Mouse (Mus musculus): ENCODE data around the gene Lrrc45. TPM values are rescaled to one million over a fixed set of nuclear protein-coding genes. Genes with fewer than 3 reads are reported as not detected.
"Not testable (repeated sequence)": the region's sequence is repeated elsewhere in the genome, so short reads cannot be mapped to it uniquely, and the experiment has no call there.

Lrrc45 gene
- polyA plus RNA-seq, 1 experiment from 2014 or later: 86.6 TPM

GRCm38 (mm10) chr11:120767023-120767422 lies 53.3 kb downstream of the Lrrc45 start:
- H3K27me3 ChIP-seq (ENCODE audit: control insufficient read depth, insufficient read depth, low read depth, low read length); H3K4me3 ChIP-seq (ENCODE audit: low read depth, low read length); H3K4me1 ChIP-seq (ENCODE audit: control insufficient read depth, insufficient read depth, low read length); ATAC-seq; H3K36me3 ChIP-seq (ENCODE audit: control insufficient read depth, insufficient read depth, low read length); H3K9ac ChIP-seq (ENCODE audit: low read depth, low read length); H3K27ac ChIP-seq (ENCODE audit: low read length); H3K4me2 ChIP-seq (ENCODE audit: low read length); H3K9me3 ChIP-seq (replicated peaks; ENCODE audit: control insufficient read depth, low read length, poor library complexity, severe bottlenecking): not testable (repeated sequence)
- WGBS: 78% methylated on average over 3 of the region's 7 CpGs

- no peaks in the 10 kb centered on the region for H3K36me3 ChIP-seq (ENCODE audit: control insufficient read depth, insufficient read depth, low read length)
- H3K4me2 ChIP-seq (ENCODE audit: low read length): no peak overlapping the region
- H3K9ac ChIP-seq (ENCODE audit: low read depth, low read length): no peak overlapping the region
- H3K4me1 ChIP-seq (ENCODE audit: control insufficient read depth, insufficient read depth, low read length): no peaks in the 10 kb centered on the region
- H3K27me3 ChIP-seq (ENCODE audit: control insufficient read depth, insufficient read depth, low read depth, low read length): no peaks in the 10 kb centered on the region
- WGBS: 37% methylated on average over 1 of the region's 1 CpGs
- no peak overlapping the region for H3K27ac ChIP-seq (ENCODE audit: low read length)
- no peak overlapping the region for H3K4me3 ChIP-seq (ENCODE audit: low read depth, low read length)
- H3K9me3 ChIP-seq (replicated peaks; ENCODE audit: control insufficient read depth, low read length, poor library complexity, severe bottlenecking): no peaks in the 10 kb centered on the region
- no peak for ATAC-seq
These were observed 54.5 kb downstream of the Lrrc45 start for GRCm38 (mm10) chr11:120768206-120768605.

Other genes with a start within 250 kb of the Lrrc45 start
- 51.5 and 58.7 TPM in 2 replicates for gene Arl16, start 246.3 kb upstream of the Lrrc45 start, polyA plus RNA-seq (2015; fragmentation: Nextera tagmentation; extraction: Ambion mirVana)
- 118 and 130 TPM in 2 replicates for gene Mrpl12, start 229.3 kb upstream of the Lrrc45 start, polyA plus RNA-seq (2015; fragmentation: Nextera tagmentation; extraction: Ambion mirVana)
- 23.1 and 24.8 TPM in 2 replicates for gene Slc25a10, start 222.1 kb upstream of the Lrrc45 start, polyA plus RNA-seq (2015; fragmentation: Nextera tagmentation; extraction: Ambion mirVana)
- gene Gcgr, start 183.2 kb upstream of the Lrrc45 start, polyA plus RNA-seq (2015; fragmentation: Nextera tagmentation; extraction: Ambion mirVana): 0.13 and 0.31 TPM in 2 replicates
- 232 and 233 TPM in 2 replicates for gene Mcrip1, start 164.2 kb upstream of the Lrrc45 start, polyA plus RNA-seq (2015; fragmentation: Nextera tagmentation; extraction: Ambion mirVana)
- gene Ppp1r27, start 162.8 kb upstream of the Lrrc45 start, polyA plus RNA-seq (2015; fragmentation: Nextera tagmentation; extraction: Ambion mirVana): not detected in 2 replicates
- gene P4hb, start 140.7 kb upstream of the Lrrc45 start, polyA plus RNA-seq (2015; fragmentation: Nextera tagmentation; extraction: Ambion mirVana): 233 and 257 TPM in 2 replicates
- 439 and 443 TPM in 2 replicates for gene Arhgdia, start 132.3 kb upstream of the Lrrc45 start, polyA plus RNA-seq (2015; fragmentation: Nextera tagmentation; extraction: Ambion mirVana)
- gene Alyref, start 115.6 kb upstream of the Lrrc45 start, polyA plus RNA-seq (2015; fragmentation: Nextera tagmentation; extraction: Ambion mirVana): 194 and 223 TPM in 2 replicates
- 189 and 196 TPM in 2 replicates for gene Anapc11, start 115.5 kb upstream of the Lrrc45 start, polyA plus RNA-seq (2015; fragmentation: Nextera tagmentation; extraction: Ambion mirVana)
- gene Npb, start 105.4 kb upstream of the Lrrc45 start, polyA plus RNA-seq (2015; fragmentation: Nextera tagmentation; extraction: Ambion mirVana): not detected in 2 replicates
- 218 and 239 TPM in 2 replicates for gene Pcyt2, start 96.0 kb upstream of the Lrrc45 start, polyA plus RNA-seq (2015; fragmentation: Nextera tagmentation; extraction: Ambion mirVana)
- 39.3 and 46.2 TPM in 2 replicates for gene Sirt7, start 88.7 kb upstream of the Lrrc45 start, polyA plus RNA-seq (2015; fragmentation: Nextera tagmentation; extraction: Ambion mirVana)
- 37.5 and 39.1 TPM in 2 replicates for gene Mafg, start 80.3 kb upstream of the Lrrc45 start, polyA plus RNA-seq (2015; fragmentation: Nextera tagmentation; extraction: Ambion mirVana)
- 18.1 TPM in 2 replicates for gene Pycr1, start 70.2 kb upstream of the Lrrc45 start, polyA plus RNA-seq (2015; fragmentation: Nextera tagmentation; extraction: Ambion mirVana)
- gene Myadml2, start 65.8 kb upstream of the Lrrc45 start, polyA plus RNA-seq (2015; fragmentation: Nextera tagmentation; extraction: Ambion mirVana): 1.1 TPM in 2 replicates
- 1.1 and 1.9 TPM in 2 replicates for gene Notum, start 52.8 kb upstream of the Lrrc45 start, polyA plus RNA-seq (2015; fragmentation: Nextera tagmentation; extraction: Ambion mirVana)
- 144 and 145 TPM in 2 replicates for gene Aspscr1, start 41.0 kb upstream of the Lrrc45 start, polyA plus RNA-seq (2015; fragmentation: Nextera tagmentation; extraction: Ambion mirVana)
- gene Cenpx, start 187 bp upstream of the Lrrc45 start, polyA plus RNA-seq (2015; fragmentation: Nextera tagmentation; extraction: Ambion mirVana): 88.8 and 92.2 TPM in 2 replicates
- 624 and 719 TPM in 2 replicates for gene Rac3, start 7.5 kb downstream of the Lrrc45 start, polyA plus RNA-seq (2015; fragmentation: Nextera tagmentation; extraction: Ambion mirVana)
- 5.8 and 7.0 TPM in 2 replicates for gene Dcxr, start 13.4 kb downstream of the Lrrc45 start, polyA plus RNA-seq (2015; fragmentation: Nextera tagmentation; extraction: Ambion mirVana)
- 0.87 and 1.6 TPM in 2 replicates for gene Cbr2, start 18.2 kb downstream of the Lrrc45 start, polyA plus RNA-seq (2015; fragmentation: Nextera tagmentation; extraction: Ambion mirVana)
- 1.3 and 2.8 TPM in 2 replicates for gene Hmga1b, start 48.9 kb downstream of the Lrrc45 start, polyA plus RNA-seq (2015; fragmentation: Nextera tagmentation; extraction: Ambion mirVana)
- gene Rfng, start 70.3 kb downstream of the Lrrc45 start, polyA plus RNA-seq (2015; fragmentation: Nextera tagmentation; extraction: Ambion mirVana): 133 and 145 TPM in 2 replicates
- 270 and 288 TPM in 2 replicates for gene Gps1, start 70.3 kb downstream of the Lrrc45 start, polyA plus RNA-seq (2015; fragmentation: Nextera tagmentation; extraction: Ambion mirVana)
- gene Dus1l, start 82.5 kb downstream of the Lrrc45 start, polyA plus RNA-seq (2015; fragmentation: Nextera tagmentation; extraction: Ambion mirVana): 38.1 and 42.2 TPM in 2 replicates
- 102 and 108 TPM in 2 replicates for gene Fasn, start 110.6 kb downstream of the Lrrc45 start, polyA plus RNA-seq (2015; fragmentation: Nextera tagmentation; extraction: Ambion mirVana)
- 6.8 and 7.1 TPM in 2 replicates for gene Ccdc57, start 218.9 kb downstream of the Lrrc45 start, polyA plus RNA-seq (2015; fragmentation: Nextera tagmentation; extraction: Ambion mirVana)
- gene Slc16a3, start 234.6 kb downstream of the Lrrc45 start, polyA plus RNA-seq (2015; fragmentation: Nextera tagmentation; extraction: Ambion mirVana): 9.0 and 10.0 TPM in 2 replicates

Data from midbrain, embryonic 16.5 days (tissue).